Mouse (Mus musculus): ENCODE data around the gene Ccdc62.

- TF ChIP-seq POLR2A (IDR thresholded peaks at IDR 0.05; ENCODE audit: control insufficient read depth, extremely low read depth, insufficient read depth, low read length, poor library complexity) (no peak), CTCF (IDR thresholded peaks at IDR 0.05; ENCODE audit: borderline replicate concordance, control insufficient read depth, extremely low read depth, insufficient read depth, low read length, poor library complexity) (no peak)
Observed at GRCm38 (mm10) chr5:124017941-124018340, 87.5 kb downstream of the Ccdc62 start.
